Mouse (Mus musculus) MEL (cell line): ENCODE data around the gene Mchr1. TPM values are rescaled to one million over a fixed set of nuclear protein-coding genes. Genes with fewer than 3 reads are reported as not detected.

Experiments used
- DNase-seq: peaks from one replicate; pipeline ENCODE4 v3.0.0; 2011; ENCODE audit warnings: low read depth, low spot score
- H3K27ac ChIP-seq: 2 replicates; pipeline ENCODE4 v1.5.1; 2012; ENCODE audit warnings: low read depth, mild to moderate bottlenecking, control low read depth, low read length, moderate library complexity; ENCODE audit not compliant: control insufficient read depth
- H3K27me3 ChIP-seq, 2 experiments: fragments of 150-350 bp in 1 of 2; sonication (generic) in 1 of 2; 2 replicates each; pipeline ENCODE4 v1.6.1; 2012; ENCODE audit warnings: low read length in 2 of 2, mild to moderate bottlenecking in 2 of 2, improper control_type of control experiment in 1 of 2, moderate library complexity in 1 of 2; ENCODE audit not compliant: insufficient read depth in 2 of 2, control insufficient read depth in 1 of 2
- H3K36me3 ChIP-seq, 2 experiments: 2 replicates each; pipeline ENCODE4 v1.6.1; 2012 to 2014; ENCODE audit warnings: low read length in 2 of 2, improper control_type of control experiment in 1 of 2, inconsistent platforms in 1 of 2, mild to moderate bottlenecking in 1 of 2; ENCODE audit not compliant: insufficient read depth in 2 of 2, control insufficient read depth in 1 of 2
- H3K4me1 ChIP-seq, 2 experiments: fragments of 150-350 bp in 1 of 2; sonication (generic) in 1 of 2; 2 replicates each; pipeline ENCODE4 v1.6.1; 2012; ENCODE audit warnings: low read length in 2 of 2, improper control_type of control experiment in 1 of 2, mild to moderate bottlenecking in 1 of 2; ENCODE audit not compliant: insufficient read depth in 2 of 2, control insufficient read depth in 1 of 2
- H3K4me3 ChIP-seq, 2 experiments: fragments of 150-350 bp in 1 of 2; sonication (generic) in 1 of 2; 2 replicates each; pipeline ENCODE4 v1.5.1; 2012; ENCODE audit warnings: low read depth in 2 of 2, low read length in 2 of 2, mild to moderate bottlenecking in 2 of 2, moderate library complexity in 2 of 2, control low read depth in 1 of 2, improper control_type of control experiment in 1 of 2; ENCODE audit not compliant: control insufficient read depth in 1 of 2, insufficient read depth in 1 of 2
- H3K79me2 ChIP-seq: 2 replicates; pipeline ENCODE4 v1.6.1; 2012; ENCODE audit warnings: mild to moderate bottlenecking, low read length, moderate library complexity; ENCODE audit not compliant: control insufficient read depth, poor library complexity, insufficient read depth
- H3K9ac ChIP-seq: 2 replicates; pipeline ENCODE4 v1.6.1; 2012; ENCODE audit warnings: low read depth, mild to moderate bottlenecking, control low read depth, low read length, moderate library complexity; ENCODE audit not compliant: control insufficient read depth, poor library complexity, severe bottlenecking
- H3K9me3 ChIP-seq: fragments of 150-350 bp; sonication (generic); replicated peaks from 2 replicates; pipeline ENCODE4 v1.6.1; 2012; ENCODE audit warnings: mild to moderate bottlenecking, low read length, improper control_type of control experiment, moderate library complexity; ENCODE audit not compliant: insufficient read depth
- CHD2 ChIP-seq: IDR thresholded peaks from 2 replicates; pipeline ENCODE4 v1.6.1; 2011; ENCODE audit warnings: low read length, improper control_type of control experiment
- CTCF ChIP-seq, 3 experiments: IDR thresholded peaks in 2 of 3; conservative IDR thresholded peaks in 1 of 3; 2 replicates each; pipeline ENCODE4 v1.5.1; 2011 to 2012; ENCODE audit warnings: low read length in 3 of 3, low read depth in 2 of 3, mild to moderate bottlenecking in 2 of 3, improper control_type of control experiment in 1 of 3, inconsistent platforms in 1 of 3, mixed read lengths in 1 of 3, moderate library complexity in 1 of 3; ENCODE audit not compliant: control insufficient read depth in 1 of 3, insufficient read depth in 1 of 3, poor library complexity in 1 of 3, severe bottlenecking in 1 of 3
- E2F4 ChIP-seq: IDR thresholded peaks from 2 replicates; pipeline ENCODE4 v1.6.1; 2011; ENCODE audit warnings: low read depth, low read length, improper control_type of control experiment, borderline replicate concordance
- ELF1 ChIP-seq: IDR thresholded peaks from 2 replicates; pipeline ENCODE4 v1.6.1; 2014; ENCODE audit warnings: low read depth, mild to moderate bottlenecking, inconsistent platforms, low read length, improper control_type of control experiment, moderate library complexity
- EP300 ChIP-seq, 2 experiments: IDR thresholded peaks; 2 replicates each; pipeline ENCODE4 v1.6.1; 2011; ENCODE audit warnings: improper control_type of control experiment in 2 of 2, low read length in 2 of 2, low read depth in 1 of 2, mild to moderate bottlenecking in 1 of 2
- ETS1 ChIP-seq: IDR thresholded peaks from 2 replicates; pipeline ENCODE4 v1.6.1; 2012; ENCODE audit warnings: low read depth, mild to moderate bottlenecking, inconsistent platforms, low read length, improper control_type of control experiment, moderate library complexity
- HCFC1 ChIP-seq: IDR thresholded peaks from 2 replicates; pipeline ENCODE4 v1.6.1; 2012; ENCODE audit warnings: low read depth, mild to moderate bottlenecking, inconsistent platforms, low read length, improper control_type of control experiment, moderate library complexity
- KAT2A ChIP-seq: conservative IDR thresholded peaks from 2 replicates; pipeline ENCODE4 v1.6.1; 2012; ENCODE audit warnings: low read depth, low read length, improper control_type of control experiment, inconsistent platforms
- MAX ChIP-seq: IDR thresholded peaks from 2 replicates; pipeline ENCODE4 v1.6.1; 2011; ENCODE audit warnings: low read length, improper control_type of control experiment
- MAZ ChIP-seq: IDR thresholded peaks from 2 replicates; pipeline ENCODE4 v1.6.1; 2012; ENCODE audit warnings: low read depth, mild to moderate bottlenecking, inconsistent platforms, low read length, improper control_type of control experiment
- MEF2A ChIP-seq: IDR thresholded peaks from 2 replicates; pipeline ENCODE4 v1.6.1; 2014; ENCODE audit warnings: low read depth, mild to moderate bottlenecking, inconsistent platforms, low read length, improper control_type of control experiment; ENCODE audit not compliant: poor library complexity, insufficient replicate concordance, severe bottlenecking; ENCODE audit errors: extremely low read depth
- MXI1 ChIP-seq: IDR thresholded peaks from 2 replicates; pipeline ENCODE4 v1.6.1; 2011; ENCODE audit warnings: mild to moderate bottlenecking, low read depth, low read length, improper control_type of control experiment
- MYB ChIP-seq: IDR thresholded peaks from 2 replicates; pipeline ENCODE4 v1.6.1; 2011; ENCODE audit warnings: mild to moderate bottlenecking, low read depth, low read length, improper control_type of control experiment
- NELFE ChIP-seq: IDR thresholded peaks from 2 replicates; pipeline ENCODE4 v1.6.1; 2011; ENCODE audit warnings: low read depth, low read length, improper control_type of control experiment
- NRF1 ChIP-seq: IDR thresholded peaks from 2 replicates; pipeline ENCODE4 v1.6.1; 2014; ENCODE audit warnings: low read depth, mild to moderate bottlenecking, inconsistent platforms, low read length, improper control_type of control experiment, moderate library complexity; ENCODE audit not compliant: poor library complexity, insufficient read depth, severe bottlenecking
- POLR2A ChIP-seq, 2 experiments: IDR thresholded peaks; 2 replicates each; pipeline ENCODE4 v1.6.1; 2011 to 2012; ENCODE audit warnings: low read length in 2 of 2, mild to moderate bottlenecking in 2 of 2, control low read depth in 1 of 2, improper control_type of control experiment in 1 of 2, low read depth in 1 of 2, moderate library complexity in 1 of 2; ENCODE audit not compliant: control insufficient read depth in 1 of 2, insufficient read depth in 1 of 2, poor library complexity in 1 of 2
- POLR2AphosphoS5 ChIP-seq: IDR thresholded peaks from 2 replicates; pipeline ENCODE4 v1.6.1; 2012; ENCODE audit warnings: low read depth, borderline replicate concordance, mild to moderate bottlenecking, inconsistent platforms, low read length, moderate library complexity, mixed read lengths
- RAD21 ChIP-seq: IDR thresholded peaks from 2 replicates; pipeline ENCODE4 v1.6.1; 2011; ENCODE audit warnings: mild to moderate bottlenecking, low read depth, low read length, improper control_type of control experiment
- RCOR1 ChIP-seq: IDR thresholded peaks from 2 replicates; pipeline ENCODE4 v1.6.1; 2012; ENCODE audit warnings: low read depth, mild to moderate bottlenecking, inconsistent platforms, low read length, improper control_type of control experiment
- SMC3 ChIP-seq: IDR thresholded peaks from 2 replicates; pipeline ENCODE4 v1.6.1; 2011; ENCODE audit warnings: low read depth, low read length, improper control_type of control experiment
- TBP ChIP-seq: IDR thresholded peaks from 2 replicates; pipeline ENCODE4 v1.8.0; 2011; ENCODE audit warnings: low read depth, low read length, improper control_type of control experiment
- UBTF ChIP-seq: IDR thresholded peaks from 2 replicates; pipeline ENCODE4 v1.6.1; 2012; ENCODE audit warnings: low read depth, mild to moderate bottlenecking, inconsistent platforms, low read length, improper control_type of control experiment, moderate library complexity, borderline replicate concordance; ENCODE audit not compliant: insufficient read depth
- USF2 ChIP-seq, 2 experiments: IDR thresholded peaks; 2 replicates each; pipeline ENCODE4 v1.6.1; 2011 to 2012; ENCODE audit warnings: improper control_type of control experiment in 2 of 2, low read length in 2 of 2, borderline replicate concordance in 1 of 2, inconsistent platforms in 1 of 2, low read depth in 1 of 2, mild to moderate bottlenecking in 1 of 2; ENCODE audit not compliant: insufficient read depth in 1 of 2
- ZKSCAN1 ChIP-seq: IDR thresholded peaks from 2 replicates; pipeline ENCODE4 v1.6.1; 2012; ENCODE audit warnings: low read depth, mild to moderate bottlenecking, inconsistent platforms, low read length, improper control_type of control experiment, moderate library complexity
- polyA plus RNA-seq, 2 experiments: library from polyadenylated mRNA; stranded (reverse) in 1 of 2; unstranded in 1 of 2; fragments of >175 nt in 1 of 2; fragments of >200 nt in 1 of 2; gene quantifications; 2 replicates each; pipeline versions ENCODE4 v1.2.1 to v1.2.4; 2012; ENCODE audit warnings: low replicate concordance in 2 of 2, low read depth in 1 of 2; ENCODE audit not compliant: insufficient read length in 2 of 2, insufficient read depth in 1 of 2, missing spikeins in 1 of 2
- total RNA-seq: library from RNA; depleted of rRNA; stranded (reverse); fragments of 300-350 nt; gene quantifications from 2 replicates; pipeline ENCODE4 v1.2.3, GENCODE M21; 2012

Gene Mchr1
- total and polyA plus RNA-seq, 3 experiments: not detected

DNA sequence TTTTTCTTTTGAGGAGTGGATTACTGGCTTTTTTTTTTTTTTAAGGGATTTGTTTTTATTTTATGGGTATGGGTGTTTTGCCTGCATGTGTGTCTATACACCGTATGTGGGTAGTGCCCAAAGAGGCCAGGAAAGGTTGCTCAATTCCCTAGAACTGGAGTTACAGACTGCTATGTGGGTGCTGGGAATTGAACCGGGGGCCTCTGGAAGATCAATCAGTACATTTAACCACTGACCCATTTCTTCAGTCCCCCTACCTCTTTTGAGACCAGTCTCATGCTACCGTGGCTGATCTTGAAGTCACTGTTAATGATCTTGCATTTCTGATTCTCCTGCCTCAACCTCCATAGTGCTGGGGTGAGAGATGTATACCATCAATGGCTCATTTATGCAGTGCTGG is 8.0 kb upstream of the Mchr1 start:
- no peaks in the 10 kb centered on the region for H3K36me3 ChIP-seq
- no peaks in the 10 kb centered on the region for H3K9me3 ChIP-seq
- H3K4me1 ChIP-seq: no peaks in the 10 kb centered on the region
- no peak overlapping the region for H3K9ac ChIP-seq
- no peaks in the 10 kb centered on the region for H3K79me2 ChIP-seq
- H3K27me3 ChIP-seq: peaks cover 18 to 29% of the 10 kb centered on the region in 2 experiments
- DNase-seq: no peak
- TF ChIP-seq NRF1 (no peak), CTCF (IDR thresholded peaks at IDR 0.05 in 2 of 3, conservative IDR thresholded peaks at IDR 0.05 in 1 of 3; ENCODE audit: control insufficient read depth in 1 of 3, insufficient read depth in 1 of 3, low read depth in 2 of 3, low read length in 3 of 3, poor library complexity in 1 of 3, severe bottlenecking in 1 of 3) (no peak), RCOR1 (no peak), POLR2A (IDR thresholded peaks at IDR 0.05; ENCODE audit: control insufficient read depth in 1 of 2, insufficient read depth in 1 of 2, low read depth in 1 of 2, low read length in 2 of 2, poor library complexity in 1 of 2) (no peak)
- no peak overlapping the region for H3K27ac ChIP-seq
- H3K4me3 ChIP-seq: no peak overlapping the region

DNA sequence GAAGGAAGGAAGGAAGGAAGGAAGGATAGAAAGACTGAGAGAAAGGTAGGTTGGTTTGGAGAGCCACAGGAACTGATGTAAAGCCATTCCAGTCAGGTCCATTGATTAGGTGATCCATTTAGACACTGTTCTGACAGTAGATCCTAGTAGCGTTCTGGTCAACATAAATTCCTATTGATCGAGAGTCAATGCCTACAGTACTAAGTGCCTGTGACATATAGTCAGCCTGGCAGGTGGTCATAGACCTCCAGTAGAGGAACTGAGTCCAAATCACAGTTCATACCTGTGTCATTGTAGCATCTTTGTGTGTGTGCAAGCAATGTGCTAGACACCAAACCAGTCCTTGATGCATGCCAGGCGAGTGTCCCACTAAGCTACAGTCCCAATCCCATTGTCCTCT is 7.0 kb upstream of the Mchr1 start:
- Histone ChIP-seq H3K9me3 (no peaks in the 10 kb centered on the region), H3K9ac (no peak overlapping the region), H3K79me2 (no peaks in the 10 kb centered on the region), H3K27me3 (peaks cover 17 to 32% of the 10 kb centered on the region in 2 experiments), H3K4me1 (no peaks in the 10 kb centered on the region), H3K36me3 (no peaks in the 10 kb centered on the region), H3K27ac (no peak overlapping the region), H3K4me3 (no peak overlapping the region)
- no peak for DNase-seq
- no peak for TF ChIP-seq RAD21
- no peak for TF ChIP-seq MEF2A
- no peak for TF ChIP-seq ZKSCAN1
- no peak for TF ChIP-seq POLR2AphosphoS5
- no peak for TF ChIP-seq UBTF
- TF ChIP-seq E2F4: no peak
- TF ChIP-seq EP300 (IDR thresholded peaks at IDR 0.05; ENCODE audit: low read depth in 1 of 2, low read length in 2 of 2): no peak
- TF ChIP-seq TBP: no peak
- TF ChIP-seq ETS1: no peak
- no peak for TF ChIP-seq NELFE

GRCm38 (mm10) chr15:81229791-81230190 is 5.5 kb upstream of the Mchr1 start:
- Histone ChIP-seq H3K27me3 (peaks cover 20 to 36% of the 10 kb centered on the region in 2 experiments), H3K27ac (no peak overlapping the region), H3K4me1 (no peaks in the 10 kb centered on the region), H3K9ac (no peak overlapping the region), H3K36me3 (no peaks in the 10 kb centered on the region), H3K4me3 (no peak overlapping the region), H3K79me2 (no peaks in the 10 kb centered on the region), H3K9me3 (no peaks in the 10 kb centered on the region)
- TF ChIP-seq USF2 (IDR thresholded peaks at IDR 0.05; ENCODE audit: borderline replicate concordance in 1 of 2, insufficient read depth in 1 of 2, low read depth in 1 of 2, low read length in 2 of 2) (no peak), UBTF (no peak), E2F4 (no peak), ETS1 (no peak), MXI1 (no peak), CHD2 (no peak), MAX (no peak), MAZ (no peak), MYB (no peak), SMC3 (no peak), KAT2A (no peak), RAD21 (no peak), ELF1 (no peak), HCFC1 (no peak)
- no peak for DNase-seq
